In the genomic region with DNA sequence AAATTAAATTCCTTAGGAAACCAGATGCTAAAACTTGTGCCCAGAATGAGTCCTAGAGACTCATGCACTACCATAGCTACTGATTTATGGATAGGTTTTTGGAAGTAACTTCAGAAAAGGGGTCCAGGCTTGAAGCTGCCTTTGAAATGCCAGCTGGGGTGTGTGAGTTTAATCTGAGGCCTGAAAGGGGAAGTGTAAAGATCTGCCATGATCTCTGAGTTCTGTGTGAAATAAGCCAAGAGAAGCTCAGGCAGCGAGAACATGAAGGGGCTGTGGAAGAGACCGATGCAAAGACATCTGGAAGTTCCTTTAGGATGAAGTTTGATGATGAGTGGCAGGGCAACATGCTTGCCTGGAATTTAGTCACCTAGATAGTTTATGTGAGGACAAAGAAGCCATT, we compare ENCODE assay signal across 27 mouse cellular contexts.
A peak's percentile ranks its signal among the peaks of the same experiment; 100 is the strongest.
DNase-seq lines count a peak whose midpoint lies in the region; ATAC-seq and TF ChIP-seq lines count a peak whose summit lies in the region.
"Had no signal": no experiment of that assay in that cellular context is flagged by ENCODE, and none has a peak within 500 bp of the region (broad histone marks: within the 10 kb centered on the region; RNA-seq: fewer than 3 reads in every experiment).

No protein-coding gene starts in this region.

- TF ChIP-seq POLR2A in MEL (IDR thresholded peaks at IDR 0.05; ENCODE audit: control insufficient read depth in 1 of 2, insufficient read depth in 1 of 2, low read depth in 1 of 2, low read length in 2 of 2, poor library complexity in 1 of 2): no peak

- no peak overlapping the region for H3K9ac ChIP-seq in MEL (ENCODE audit: control insufficient read depth, low read depth, low read length, poor library complexity, severe bottlenecking)
- H3K9ac ChIP-seq: embryonic facial prominence, embryonic 12.5 days; forebrain, embryonic 12.5 days had no signal

- peaks cover 6 to 24% of the 10 kb centered on the region in 2 experiments for H3K4me1 ChIP-seq in MEL (ENCODE audit: control insufficient read depth in 1 of 2, insufficient read depth in 2 of 2, low read length in 2 of 2)
- H3K4me1 ChIP-seq in hindbrain, embryonic 10.5 days (replicated peaks): peaks cover 11% of the 10 kb centered on the region; the same call in 1 of the 2 replicates
- H3K4me1 ChIP-seq: embryonic facial prominence, embryonic 10.5 days; embryonic facial prominence, embryonic 12.5 days had no signal

- H3K79me2 ChIP-seq in MEL (ENCODE audit: control insufficient read depth, insufficient read depth, low read length, poor library complexity): no peaks in the 10 kb centered on the region

- TF ChIP-seq RAD21 in MEL (IDR thresholded peaks at IDR 0.05; ENCODE audit: low read depth, low read length): no peak

- no peak; a peak in 1 of 4 replicates for TF ChIP-seq EP300 in MEL (IDR thresholded peaks at IDR 0.05; ENCODE audit: low read depth in 1 of 2, low read length in 2 of 2)

- DNase-seq in A20 (ENCODE audit: low read depth, low spot score) (peak; percentile 53), MEL (ENCODE audit: low read depth, low spot score) (peak; percentile 71)
- no peak for DNase-seq in cerebellum, adult 11 months
- no peak for DNase-seq in hindbrain, embryonic 10.5 days (ENCODE audit: low spot score)
- no peak for DNase-seq in heart, adult 9 months (ENCODE audit: low spot score in 2 of 2)
- DNase-seq in kidney, adult 9 months: no peak
- DNase-seq: adrenal gland, adult 8-10 months; adrenal gland, postnatal 14 days; adrenal gland, postnatal 36 days; B cell, adult 2 months; cerebellum, adult 18-20 months; cerebellum, adult 8-10 months; cerebellum, adult 9-11 months; cerebellum, postnatal 14 days; cerebellum, postnatal 36 days had no signal

- H3K27ac ChIP-seq in MEL (ENCODE audit: control insufficient read depth, low read depth, low read length): no peak overlapping the region
- no peak overlapping the region for H3K27ac ChIP-seq in hindbrain, embryonic 10.5 days
- H3K27ac ChIP-seq: embryonic facial prominence, embryonic 10.5 days; embryonic facial prominence, embryonic 12.5 days; forebrain, embryonic 12.5 days had no signal

- TF ChIP-seq CTCF in MEL (IDR thresholded peaks at IDR 0.05 in 2 of 3, conservative IDR thresholded peaks at IDR 0.05 in 1 of 3; ENCODE audit: control insufficient read depth in 1 of 3, insufficient read depth in 1 of 3, low read depth in 2 of 3, low read length in 3 of 3, poor library complexity in 1 of 3, severe bottlenecking in 1 of 3): no peak

- no peaks in the 10 kb centered on the region for H3K9me3 ChIP-seq in MEL (replicated peaks; ENCODE audit: insufficient read depth, low read length)
- H3K9me3 ChIP-seq in hindbrain, embryonic 10.5 days: no peaks in the 10 kb centered on the region
- H3K9me3 ChIP-seq: embryonic facial prominence, embryonic 10.5 days; embryonic facial prominence, embryonic 12.5 days; forebrain, embryonic 12.5 days; G1E had no signal

- no peak overlapping the region for H3K4me3 ChIP-seq in MEL (ENCODE audit: control insufficient read depth in 1 of 2, insufficient read depth in 1 of 2, low read depth in 2 of 2, low read length in 2 of 2)
- H3K4me3 ChIP-seq in hindbrain, embryonic 10.5 days: no peak overlapping the region
- H3K4me3 ChIP-seq: embryonic facial prominence, embryonic 10.5 days; embryonic facial prominence, embryonic 12.5 days; forebrain, embryonic 12.5 days had no signal

- 92% methylated on average over 2 of the region's 2 CpGs for whole genome bisulfite sequencing in hindbrain, embryonic 10.5 days

- peak; percentile 34 for ATAC-seq in common myeloid progenitor, adult 5-6 weeks (replicated peaks; ENCODE audit: low read depth, poor library complexity, severe bottlenecking)
- peak; percentile 35 to 61; a peak in 2 of 4 replicates for ATAC-seq in hematopoietic stem cell, adult 5-6 weeks (replicated peaks in 1 of 2; ENCODE audit: insufficient read depth in 1 of 2, low FRiP score in 2 of 2, low TSS enrichment in 1 of 2, low read depth in 1 of 2, poor library complexity in 2 of 2, severe bottlenecking in 2 of 2)
- ATAC-seq: activated CD4-positive, CD25-positive, alpha-beta regulatory T cell, adult 4 months; CD4-positive, CD25-positive, alpha-beta regulatory T cell, adult 4 months; forebrain, embryonic 14.5 days; forebrain, embryonic 16.5 days; Patski had no signal

- no peaks in the 10 kb centered on the region for H3K27me3 ChIP-seq in MEL (ENCODE audit: control insufficient read depth in 1 of 2, insufficient read depth in 2 of 2, low read length in 2 of 2)
- no peaks in the 10 kb centered on the region for H3K27me3 ChIP-seq in hindbrain, embryonic 10.5 days (ENCODE audit: insufficient read depth, poor library complexity, severe bottlenecking)
- H3K27me3 ChIP-seq: CH12.LX; embryonic facial prominence, embryonic 12.5 days; forebrain, embryonic 12.5 days; Patski had no signal

- H3K36me3 ChIP-seq in MEL (ENCODE audit: control insufficient read depth in 1 of 2, insufficient read depth in 2 of 2, low read length in 2 of 2): peaks cover 0 to 15% of the 10 kb centered on the region in 2 experiments; a peak in 2 of 4 replicates
- peaks cover 11% of the 10 kb centered on the region for H3K36me3 ChIP-seq in hindbrain, embryonic 10.5 days
- H3K36me3 ChIP-seq: forebrain, embryonic 12.5 days had no signal

TF ChIP-seq in MEL, 35 proteins besides CTCF, POLR2A, EP300 and RAD21:
- 0 out of 2 replicates have a peak, but pooled peaks have one; percentile 9 for TF ChIP-seq GATA1 (IDR thresholded peaks at IDR 0.05; ENCODE audit: low read depth, low read length)
- TF ChIP-seq TBP (IDR thresholded peaks at IDR 0.05; ENCODE audit: low read depth, low read length): no peak
- no peak for TF ChIP-seq POLR2AphosphoS5 (IDR thresholded peaks at IDR 0.05; ENCODE audit: borderline replicate concordance, low read depth, low read length)
TF ChIP-seq in MEL: peak in this region for 1.

Comparison
In these comparisons a context has a peak if more than half of its experiments do, and no peak if none do; other contexts are left out.
1. DNase-seq: peak in A20 (single experiment) and MEL (single experiment); none in cerebellum, adult 11 months (single experiment), hindbrain, embryonic 10.5 days (single experiment), heart, adult 9 months (0 of 2) and kidney, adult 9 months (single experiment).